In genomic region chr5:28317917-28318267, GRCm38 (mm10) we compare ENCODE assay signal across 8 mouse cellular contexts. TPM values are rescaled to one million over a fixed set of nuclear protein-coding genes. Genes with fewer than 3 reads are reported as not detected.
DNase-seq lines count a peak whose midpoint lies in the region; ATAC-seq and TF ChIP-seq lines count a peak whose summit lies in the region.

No protein-coding gene starts in this region.

- WGBS in cerebellum, adult 2 months = 0% methylated on average over 3 of the region's 3 CpGs
- 4% methylated on average over 3 of the region's 3 CpGs for WGBS in embryonic facial prominence, embryonic 15.5 days
- WGBS in limb, embryonic 11.5 days = 12% methylated on average over 3 of the region's 3 CpGs

- peak overlapping the region; percentile 100; the same call in 1 of the 2 replicates for H3K9ac ChIP-seq in embryonic facial prominence, embryonic 15.5 days
- peak overlapping the region; percentile 58 for H3K9ac ChIP-seq in limb, embryonic 11.5 days (ENCODE audit: low read length)

- no peak overlapping the region for H3K27ac ChIP-seq in cerebellum, adult 2 months (ENCODE audit: insufficient read depth, low read length)
- no peak overlapping the region for H3K27ac ChIP-seq in embryonic facial prominence, embryonic 15.5 days (replicated peaks)
- H3K27ac ChIP-seq in limb, embryonic 11.5 days (replicated peaks; ENCODE audit: low read depth, low read length) = no peak overlapping the region

- peak in 1 of 2 experiments; percentile 24 for DNase-seq in cerebellum, adult 2 months
- peak; percentile 77 for DNase-seq in CD4-positive, CD25-positive, alpha-beta regulatory T cell, adult 2 months (ENCODE audit: low read depth, low spot score)
- DNase-seq in limb, embryonic 11.5 days (ENCODE audit: low spot score) = peak; percentile 40
- peak; percentile 27 for DNase-seq in retina, embryonic 14.5 days (ENCODE audit: low spot score)
- DNase-seq in right cerebral cortex, adult 18-20 months = no peak
- no peak for DNase-seq in left cerebral cortex, postnatal 10 days (ENCODE audit: extremely low spot score in 1 of 2, low spot score in 2 of 2)

- no peaks in the 10 kb centered on the region for H3K36me3 ChIP-seq in embryonic facial prominence, embryonic 15.5 days
- H3K36me3 ChIP-seq in limb, embryonic 11.5 days (ENCODE audit: control insufficient read depth, insufficient read depth, low read length) = no peaks in the 10 kb centered on the region

- no peak for ATAC-seq in cerebellum, adult (ENCODE audit: insufficient number of reproducible peaks, low FRiP score, low TSS enrichment)
- ATAC-seq in embryonic facial prominence, embryonic 15.5 days (ENCODE audit: insufficient number of reproducible peaks, low FRiP score, low TSS enrichment, low read depth) = no peak
- no peak for ATAC-seq in limb, embryonic 11.5 days (ENCODE audit: insufficient number of reproducible peaks, low FRiP score, low TSS enrichment, low read depth)

- peak overlapping the region; percentile 64 for H3K4me3 ChIP-seq in cerebellum, adult 2 months (replicated peaks; ENCODE audit: insufficient read depth, low read depth, low read length)
- H3K4me3 ChIP-seq in embryonic facial prominence, embryonic 15.5 days (replicated peaks) = peak overlapping the region; percentile 92
- H3K4me3 ChIP-seq in limb, embryonic 11.5 days (ENCODE audit: low read depth, low read length) = peak overlapping the region; percentile 65

- TF ChIP-seq POLR2A in cerebellum, adult 2 months (IDR thresholded peaks at IDR 0.05; ENCODE audit: borderline replicate concordance, insufficient read depth, low read length) = no peak

- H3K9me3 ChIP-seq in embryonic facial prominence, embryonic 15.5 days (replicated peaks) = no peaks in the 10 kb centered on the region
- H3K9me3 ChIP-seq in limb, embryonic 11.5 days (ENCODE audit: control insufficient read depth, low read length) = no peaks in the 10 kb centered on the region

- intact Hi-C loops in left cerebral cortex, postnatal 10 days (cut with DNase I) = no loop called here

- H3K4me1 ChIP-seq in cerebellum, adult 2 months (ENCODE audit: control insufficient read depth, insufficient read depth, low read length) = peaks cover 5% of the 10 kb centered on the region; the same call in 1 of the 2 replicates
- H3K4me1 ChIP-seq in embryonic facial prominence, embryonic 15.5 days = peaks cover 16% of the 10 kb centered on the region
- no peaks in the 10 kb centered on the region for H3K4me1 ChIP-seq in limb, embryonic 11.5 days (ENCODE audit: control insufficient read depth, insufficient read depth, low read length)

- H3K4me2 ChIP-seq in embryonic facial prominence, embryonic 15.5 days (replicated peaks) = peak overlapping the region; percentile 65
- peak overlapping the region; percentile 65 for H3K4me2 ChIP-seq in limb, embryonic 11.5 days (ENCODE audit: low read depth, severe bottlenecking)

- TF ChIP-seq CTCF in cerebellum, adult 2 months (IDR thresholded peaks at IDR 0.05; ENCODE audit: borderline replicate concordance, insufficient read depth, low read depth, low read length) = no peak

- H3K27me3 ChIP-seq in cerebellum, adult 2 months (ENCODE audit: control insufficient read depth, insufficient read depth, low read length) = no peaks in the 10 kb centered on the region
- no peaks in the 10 kb centered on the region for H3K27me3 ChIP-seq in embryonic facial prominence, embryonic 15.5 days
- H3K27me3 ChIP-seq in limb, embryonic 11.5 days (ENCODE audit: control insufficient read depth, insufficient read depth, low read length) = no peaks in the 10 kb centered on the region

RNA-seq across cellular contexts. Expression of gene Rbm33, which starts 1.0 kb away (rescaled TPM):
- 52.4 and 58.0 TPM in 2 replicates for polyA plus RNA-seq in cerebellum, adult 2 months (2012; rRNA removed)
- 12.1 and 14.0 TPM in 2 replicates for polyA plus RNA-seq in embryonic facial prominence, embryonic 15.5 days (2015; fragmentation: Nextera tagmentation; extraction: Ambion mirVana)
- polyA plus RNA-seq in limb, embryonic 11.5 days (2014; fragmentation: Nextera tagmentation; extraction: Ambion mirVana) = 16.4 and 18.5 TPM in 2 replicates
- total RNA-seq in left cerebral cortex, postnatal 10 days (2021) = 10 to 100 TPM; 59.7 to 63.2 TPM

Comparison
In these comparisons a context has a peak if more than half of its experiments do, and no peak if none do; other contexts are left out.
1. DNase-seq: peak in CD4-positive, CD25-positive, alpha-beta regulatory T cell, adult 2 months (single experiment), limb, embryonic 11.5 days (single experiment) and retina, embryonic 14.5 days (single experiment); none in right cerebral cortex, adult 18-20 months (single experiment) and left cerebral cortex, postnatal 10 days (0 of 2).
2. Peak in every context shown above with its lines, with median percentiles within 50 percentile points of each other: H3K4me3 ChIP-seq.